Mouse (Mus musculus) heart, embryonic 16.5 days (tissue): ENCODE results near the gene Pde4a. TPM values are rescaled to one million over a fixed set of nuclear protein-coding genes. Genes with fewer than 3 reads are reported as not detected.
A peak's percentile ranks its signal among the peaks of the same experiment; 100 is the strongest.

Experiments used
- ATAC-seq: fragments of 200-750 bp; cut with Nextera tagmentation; replicated peaks from 2 replicates; pipeline ENCODE4 v1.8.0; 2017; ENCODE audit warnings: moderate number of reproducible peaks; ENCODE audit not compliant: insufficient read depth, low FRiP score; ENCODE audit errors: extremely low read depth
- H3K27ac ChIP-seq: fragments of 300-500 bp; sonication (generic); 2 replicates; pipeline ENCODE4 v1.5.1; 2014; ENCODE audit warnings: mild to moderate bottlenecking, low read length, control low read depth, moderate library complexity
- H3K27me3 ChIP-seq: fragments of 300-500 bp; sonication (generic); 2 replicates; pipeline ENCODE4 v1.6.1; 2014; ENCODE audit warnings: low read length, mixed read lengths; ENCODE audit not compliant: control insufficient read depth, insufficient read depth
- H3K36me3 ChIP-seq: fragments of 300-500 bp; sonication (generic); 2 replicates; pipeline ENCODE4 v1.6.1; 2014; ENCODE audit not compliant: control insufficient read depth, insufficient read depth
- H3K4me1 ChIP-seq: fragments of 300-500 bp; sonication (generic); 2 replicates; pipeline ENCODE4 v1.6.1; 2014; ENCODE audit warnings: low read length, mixed read lengths; ENCODE audit not compliant: control insufficient read depth, insufficient read depth
- H3K4me2 ChIP-seq: fragments of 300-500 bp; sonication (generic); 2 replicates; pipeline ENCODE4 v1.6.1; 2014; ENCODE audit warnings: low read depth, mild to moderate bottlenecking, control low read depth, low read length
- H3K4me3 ChIP-seq: fragments of 300-500 bp; sonication (generic); 2 replicates; pipeline ENCODE4 v1.5.1; 2014; ENCODE audit warnings: mild to moderate bottlenecking, control low read depth, low read length
- H3K9ac ChIP-seq: fragments of 300-500 bp; sonication (generic); 2 replicates; pipeline ENCODE4 v1.6.1; 2014; ENCODE audit warnings: low read length, control low read depth
- H3K9me3 ChIP-seq: fragments of 300-500 bp; sonication (generic); replicated peaks from 2 replicates; pipeline ENCODE4 v1.6.1; 2016; ENCODE audit warnings: low read length; ENCODE audit not compliant: control insufficient read depth
- WGBS: fragments of 180-500 bp; shearing (Covaris S2); extraction: QIAGEN DNeasy Blood & Tissue Kit; methylation state at CpG from one replicate; pipeline ENCODE4 v1.1.7; 2014; 5-methylcytosine and 5-hydroxymethylcytosine counted together
- polyA plus RNA-seq: library from polyadenylated mRNA; unstranded; fragments of >200 nt; fragmentation: Nextera tagmentation; extraction: Ambion mirVana; gene quantifications from 2 replicates; pipeline ENCODE4 v1.2.1, GENCODE M21; 2015

Gene Pde4a
- polyA plus RNA-seq, 1 experiment from 2014 or later, result 15.0 TPM

DNA sequence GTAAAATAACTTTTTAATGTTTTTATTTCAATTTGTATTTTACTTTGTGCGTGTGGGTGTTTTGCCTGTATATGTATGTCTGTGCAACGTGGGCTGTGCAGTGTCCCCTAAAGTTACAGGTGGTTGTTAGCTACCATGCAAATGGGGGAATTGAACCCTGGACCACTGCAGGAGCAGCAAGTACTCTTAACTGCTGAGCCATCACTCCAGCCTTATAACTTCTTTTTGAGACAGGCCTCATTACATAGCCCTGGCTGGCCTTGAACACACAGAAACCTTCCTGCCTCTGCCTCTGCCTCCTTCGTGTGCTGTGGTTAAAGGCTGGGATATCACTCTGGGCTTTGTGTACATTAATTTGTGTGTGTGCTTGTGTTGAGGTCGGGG is 73.9 kb downstream of the Pde4a start:
- ATAC-seq, result no peak
- peak overlapping the region; percentile 99 for H3K9ac ChIP-seq
- WGBS, result 44% methylated on average over 4 of the region's 4 CpGs
- peak overlapping the region; percentile 73 for H3K4me2 ChIP-seq
- H3K9me3 ChIP-seq, result 0 out of 2 replicates have a peak, but pooled peaks cover 2% of the 10 kb centered on the region
- H3K4me1 ChIP-seq, result peaks cover 27% of the 10 kb centered on the region
- H3K4me3 ChIP-seq, result peak overlapping the region; percentile 72
- peaks cover 6% of the 10 kb centered on the region for H3K36me3 ChIP-seq
- peaks cover 21% of the 10 kb centered on the region for H3K27me3 ChIP-seq
- H3K27ac ChIP-seq, result peak overlapping the region; percentile 97

GRCm38 (mm10) chr9:21241343-21241742 is 75.8 kb downstream of the Pde4a start:
- peaks cover 5% of the 10 kb centered on the region; the same call in 1 of the 2 replicates for H3K36me3 ChIP-seq
- 0 out of 2 replicates have a peak, but pooled peaks cover 2% of the 10 kb centered on the region for H3K9me3 ChIP-seq
- peaks cover 28% of the 10 kb centered on the region for H3K4me1 ChIP-seq
- peaks cover 39% of the 10 kb centered on the region for H3K27me3 ChIP-seq
- H3K4me3 ChIP-seq, result no peak overlapping the region
- no peak for ATAC-seq
- 7% methylated on average over 11 of the region's 11 CpGs for WGBS
- H3K9ac ChIP-seq, result no peak overlapping the region
- no peak overlapping the region for H3K27ac ChIP-seq
- H3K4me2 ChIP-seq, result no peak overlapping the region

DNA sequence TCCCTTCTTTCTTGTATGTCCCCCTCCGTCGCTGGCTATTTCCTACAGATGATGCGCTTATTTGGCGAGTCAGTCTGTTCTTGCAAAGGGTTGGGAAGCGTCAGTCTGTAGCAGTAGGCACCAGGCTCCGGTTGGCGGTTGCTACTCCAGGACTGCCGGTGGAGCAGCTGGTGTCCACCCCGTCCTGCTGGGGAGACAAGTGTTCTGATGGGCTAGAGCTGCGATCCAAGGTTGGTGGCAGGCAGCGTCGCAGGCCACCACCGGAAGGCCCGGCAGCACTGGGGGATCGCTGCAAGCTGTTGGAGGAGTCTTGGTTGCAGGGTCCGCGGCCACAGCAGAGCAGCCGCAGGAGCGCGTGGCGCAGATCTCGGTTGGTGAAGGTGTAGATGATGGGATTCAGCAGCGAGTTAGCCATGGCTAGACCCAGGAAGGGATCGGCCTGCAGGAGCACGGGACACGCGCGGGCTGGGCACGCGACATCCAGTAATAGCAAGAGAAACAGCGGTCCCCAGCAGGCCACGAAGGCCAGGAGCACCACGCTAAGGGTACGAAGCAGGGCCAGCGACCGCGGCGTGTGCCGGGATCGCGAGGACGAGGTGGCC is 78.4 kb downstream of the Pde4a start:
- WGBS, result 6% methylated on average over 42 of the region's 42 CpGs
- H3K27me3 ChIP-seq, result peaks cover 59% of the 10 kb centered on the region
- no peak overlapping the region for H3K27ac ChIP-seq
- peak overlapping the region; percentile 60 for H3K4me3 ChIP-seq
- no peaks in the 10 kb centered on the region for H3K36me3 ChIP-seq
- H3K4me2 ChIP-seq, result peak overlapping the region; percentile 92
- H3K9me3 ChIP-seq, result 0 out of 2 replicates have a peak, but pooled peaks cover 2% of the 10 kb centered on the region
- H3K9ac ChIP-seq, result peak overlapping the region; percentile 63
- ATAC-seq, result no peak
- peaks cover 22% of the 10 kb centered on the region for H3K4me1 ChIP-seq

- H3K4me2 ChIP-seq, result peak overlapping the region; percentile 92
- H3K9ac ChIP-seq, result peak overlapping the region; percentile 63
- under 1% methylated on average over 72 of the region's 72 CpGs for WGBS
- peaks cover 20% of the 10 kb centered on the region for H3K4me1 ChIP-seq
- peak overlapping the region; percentile 60 for H3K4me3 ChIP-seq
- H3K9me3 ChIP-seq, result 0 out of 2 replicates have a peak, but pooled peaks cover 2% of the 10 kb centered on the region
- H3K27ac ChIP-seq, result no peak overlapping the region
- peaks cover 65% of the 10 kb centered on the region for H3K27me3 ChIP-seq
- H3K36me3 ChIP-seq, result no peaks in the 10 kb centered on the region
- ATAC-seq, result peak; percentile 17; the same call in 1 of the 2 replicates
These were observed 79.1 kb downstream of the Pde4a start for GRCm38 (mm10) chr9:21244428-21245112.

DNA sequence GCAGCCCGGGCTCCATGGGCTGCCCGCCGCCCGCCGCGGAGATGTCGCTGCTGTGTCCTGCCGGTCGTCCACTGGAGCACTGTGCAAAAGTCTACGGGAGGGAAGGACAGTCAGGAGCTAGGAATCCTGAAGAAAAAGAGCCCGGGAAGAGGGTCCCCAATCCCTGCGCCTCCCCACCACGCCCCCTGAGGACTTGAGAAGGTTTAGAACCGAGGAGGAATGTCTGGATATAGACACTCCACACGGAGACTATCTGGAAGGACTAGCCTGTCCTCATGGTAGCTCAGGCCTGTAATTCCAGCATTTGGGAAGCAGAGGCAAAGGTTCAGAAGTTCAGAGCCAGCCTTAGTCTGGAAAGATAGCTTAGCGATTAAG is 79.6 kb downstream of the Pde4a start:
- WGBS, result 2% methylated on average over 16 of the region's 16 CpGs
- Histone ChIP-seq H3K27me3 (peaks cover 70% of the 10 kb centered on the region), H3K36me3 (no peaks in the 10 kb centered on the region), H3K4me2 (peak overlapping the region; percentile 92), H3K9ac (peak overlapping the region; percentile 63), H3K9me3 (0 out of 2 replicates have a peak, but pooled peaks cover 2% of the 10 kb centered on the region), H3K27ac (no peak overlapping the region), H3K4me1 (peaks cover 18% of the 10 kb centered on the region; the same call in 1 of the 2 replicates), H3K4me3 (peak overlapping the region; percentile 60)
- no peak for ATAC-seq

GRCm38 (mm10) chr9:21246342-21246741 is 80.8 kb downstream of the Pde4a start:
- H3K4me3 ChIP-seq, result no peak overlapping the region
- WGBS, result 94% methylated on average over 1 of the region's 1 CpGs
- H3K27me3 ChIP-seq, result peaks cover 82% of the 10 kb centered on the region
- ATAC-seq, result no peak
- no peak overlapping the region for H3K4me2 ChIP-seq
- no peak overlapping the region for H3K27ac ChIP-seq
- 0 out of 2 replicates have a peak, but pooled peaks cover 2% of the 10 kb centered on the region for H3K9me3 ChIP-seq
- peaks cover 18% of the 10 kb centered on the region; the same call in 1 of the 2 replicates for H3K4me1 ChIP-seq
- no peaks in the 10 kb centered on the region for H3K36me3 ChIP-seq
- H3K9ac ChIP-seq, result no peak overlapping the region

DNA sequence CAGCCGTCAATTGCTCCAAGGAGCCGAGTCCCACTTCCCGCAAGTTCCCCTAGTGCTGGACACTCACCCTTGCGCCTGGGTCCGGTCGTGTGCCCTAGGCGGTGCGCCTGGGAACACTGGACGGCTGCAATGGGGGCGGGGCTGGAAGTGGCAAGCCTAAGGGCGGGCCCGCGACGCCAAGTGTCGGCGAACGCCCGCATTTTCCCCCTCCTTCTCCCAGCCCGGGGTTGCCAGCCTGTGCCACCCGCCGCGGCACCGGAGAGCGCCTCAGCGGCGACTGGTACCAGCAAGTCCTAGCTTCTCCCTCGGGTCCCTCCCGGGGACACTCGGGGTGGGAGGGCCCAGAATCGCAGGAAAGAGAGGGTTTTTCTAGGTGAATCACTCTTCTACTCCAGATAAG is 82.8 kb downstream of the Pde4a start, which contains the start of gene S1pr5:
Gene S1pr5, minus strand, starts transcription at position 118 of the 400 bp plus-strand sequence.
- Histone ChIP-seq H3K27ac (no peak within 1 kb of the TSS), H3K36me3 (no peaks in the 10 kb centered on the region), H3K27me3 (peaks cover 80% of the 10 kb centered on the region), H3K4me1 (peaks cover 18% of the 10 kb centered on the region; the same call in 1 of the 2 replicates), H3K4me2 (peak within 1 kb of the TSS; percentile 65), H3K9ac (peak within 1 kb of the TSS; percentile 59), H3K9me3 (no peaks in the 10 kb centered on the region), H3K4me3 (peak within 1 kb of the TSS; percentile 47)
- no peak for ATAC-seq
- WGBS, result 4% methylated on average over 30 of the region's 30 CpGs

GRCm38 (mm10) chr9:21249629-21250508 is 84.4 kb downstream of the Pde4a start:
- no peak for ATAC-seq

More at GRCm38 (mm10) chr9:21249629-21250508, 84.4 kb downstream of the Pde4a start:
- H3K4me2 ChIP-seq, result no peak overlapping the region
- peaks cover 8% of the 10 kb centered on the region; the same call in 1 of the 2 replicates for H3K4me1 ChIP-seq
- no peaks in the 10 kb centered on the region for H3K9me3 ChIP-seq
- H3K36me3 ChIP-seq, result no peaks in the 10 kb centered on the region
- peaks cover 65% of the 10 kb centered on the region for H3K27me3 ChIP-seq
- WGBS, result 26% methylated on average over 17 of the region's 17 CpGs
- no peak overlapping the region for H3K9ac ChIP-seq
- H3K27ac ChIP-seq, result no peak overlapping the region
- H3K4me3 ChIP-seq, result no peak overlapping the region
